Mouse (Mus musculus) adrenal gland, adult 8-10 months (tissue): Measurements from ENCODE around the gene Galnt14. TPM values are rescaled to one million over a fixed set of nuclear protein-coding genes. Genes with fewer than 3 reads are reported as not detected.
A peak's percentile ranks its signal among the peaks of the same experiment; 100 is the strongest.

Experiments used
- DNase-seq: peaks from one replicate; pipeline ENCODE4 v3.0.0; 2022
- total RNA-seq, 4 experiments: library from RNA; stranded (reverse); gene quantifications; 2 replicates each; pipeline ENCODE4 v1.2.4; 2022

Galnt14 gene
- total RNA-seq = 1 to 10 TPM; 2.0 to 6.9 (median 4.1) TPM

GRCm38 (mm10) chr17:73710042-73710911 lies at the start of gene Galnt14:
Gene Galnt14, minus strand, starts transcription at chr17:73710453.
- peak; percentile 28 for DNase-seq

- peak; percentile 62 for DNase-seq
These were observed 33.5 kb upstream of the Galnt14 start for GRCm38 (mm10) chr17:73743681-73744311.

- no peak for DNase-seq
These were observed 13.8 kb upstream of the Galnt14 start for GRCm38 (mm10) chr17:73723885-73724682.

GRCm38 (mm10) chr17:73719021-73719748 lies 8.9 kb upstream of the Galnt14 start:
- DNase-seq = no peak

GRCm38 (mm10) chr17:73716684-73717083 lies 6.4 kb upstream of the Galnt14 start:
- DNase-seq = no peak

- DNase-seq = no peak
These were observed 4.4 kb upstream of the Galnt14 start for GRCm38 (mm10) chr17:73714440-73715221.

- DNase-seq = no peak
These were observed 3.1 kb upstream of the Galnt14 start for GRCm38 (mm10) chr17:73713347-73713746.

- DNase-seq = no peak
These were observed 1.7 kb upstream of the Galnt14 start for GRCm38 (mm10) chr17:73711919-73712318.

- no peak for DNase-seq
These were observed 867 bp downstream of the Galnt14 start for GRCm38 (mm10) chr17:73709131-73710041.

- no peak for DNase-seq
These were observed 1.8 kb downstream of the Galnt14 start for GRCm38 (mm10) chr17:73708451-73708850.

- no peak for DNase-seq
These were observed 6.7 kb downstream of the Galnt14 start for GRCm38 (mm10) chr17:73703571-73703970.

GRCm38 (mm10) chr17:73701016-73701415 lies 9.2 kb downstream of the Galnt14 start:
- DNase-seq = no peak

GRCm38 (mm10) chr17:73699881-73700280 lies 10.4 kb downstream of the Galnt14 start:
- DNase-seq = no peak

GRCm38 (mm10) chr17:73694206-73694952 lies 15.9 kb downstream of the Galnt14 start:
- DNase-seq = no peak

GRCm38 (mm10) chr17:73688261-73688660 lies 22.0 kb downstream of the Galnt14 start:
- no peak for DNase-seq

GRCm38 (mm10) chr17:73686292-73686691 lies 24.0 kb downstream of the Galnt14 start:
- no peak for DNase-seq

- no peak for DNase-seq
These were observed 25.5 kb downstream of the Galnt14 start for GRCm38 (mm10) chr17:73684746-73685145.

GRCm38 (mm10) chr17:73671921-73672320 lies 38.3 kb downstream of the Galnt14 start:
- no peak for DNase-seq

GRCm38 (mm10) chr17:73670048-73670447 lies 40.2 kb downstream of the Galnt14 start:
- DNase-seq = no peak

- DNase-seq = no peak
These were observed 41.3 kb downstream of the Galnt14 start for GRCm38 (mm10) chr17:73668996-73669395.
